Mouse (Mus musculus) monocyte, adult 5-6 weeks (primary cell): ENCODE measurements at regions not wholly inside any gene's neighbourhood (a gene's known extent, or its start where the extent isn't known, plus 50 kb on each side); places are given as distances from the start of the nearest gene placed in this dataset.
A peak's percentile ranks its signal among the peaks of the same experiment; 100 is the strongest.

ENCODE experiments used
- ATAC-seq: fragments of 153-309, 156-312 bp; replicated peaks from 2 replicates; pipeline ENCODE4 v1.8.0; 2017; ENCODE audit warnings: mild to moderate bottlenecking; ENCODE audit not compliant: low TSS enrichment, insufficient number of reproducible peaks, severe bottlenecking, poor library complexity, low FRiP score

GRCm38 (mm10) chr3:144137483-144137882 is 67.5 kb downstream of the Lmo4 start:
- ATAC-seq, result no peak

DNA sequence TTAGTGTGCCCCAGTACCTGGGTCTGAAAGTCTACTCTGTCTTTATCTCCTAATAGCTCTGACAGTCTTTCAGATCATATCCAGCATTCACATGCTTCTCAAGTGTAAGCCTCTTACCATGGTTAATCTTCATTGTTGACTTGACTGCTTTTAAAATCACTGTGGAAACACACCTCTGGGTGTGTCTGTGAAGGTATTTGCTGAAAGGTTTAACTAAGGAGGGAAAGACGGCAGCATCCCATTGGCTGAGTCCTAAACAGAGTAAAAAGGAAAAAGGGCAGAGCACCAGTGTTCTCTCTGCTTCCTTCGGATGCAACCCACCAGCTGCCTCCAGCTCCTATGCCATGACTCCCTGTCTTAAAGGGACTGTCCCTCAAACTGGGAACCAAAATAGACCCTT is 68.6 kb downstream of the Lmo4 start:
- no peak for ATAC-seq

GRCm38 (mm10) chr3:144135646-144136045 is 69.4 kb downstream of the Lmo4 start:
- ATAC-seq, result peak; percentile 70

GRCm38 (mm10) chr3:144128042-144128441 is 77.0 kb downstream of the Lmo4 start:
- no peak for ATAC-seq

DNA sequence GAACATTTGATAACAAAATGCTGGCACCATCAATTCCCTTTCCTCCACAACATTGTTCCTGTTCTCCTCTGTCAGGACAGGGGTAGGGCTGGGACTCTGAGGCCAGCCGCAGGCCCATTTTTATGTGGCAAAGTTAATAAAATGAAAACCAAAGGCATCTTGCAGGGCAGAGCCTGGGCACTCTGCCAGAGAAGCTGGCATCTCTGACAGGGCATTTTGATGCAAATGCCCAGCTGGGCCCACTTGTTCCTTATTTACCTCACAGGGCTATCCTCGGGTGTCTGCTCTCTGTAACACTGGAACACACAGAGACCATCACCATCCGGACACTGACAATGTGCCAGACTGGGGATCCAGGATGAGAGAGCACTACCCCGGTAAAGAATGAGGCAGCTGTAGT is 80.7 kb downstream of the Lmo4 start:
- no peak for ATAC-seq

GRCm38 (mm10) chr3:144123361-144124072 is 81.5 kb downstream of the Lmo4 start:
- no peak for ATAC-seq

GRCm38 (mm10) chr3:144119076-144119475 is 85.9 kb downstream of the Lmo4 start:
- no peak for ATAC-seq

GRCm38 (mm10) chr3:144113672-144114645 is 91.1 kb downstream of the Lmo4 start:
- ATAC-seq, result no peak

DNA sequence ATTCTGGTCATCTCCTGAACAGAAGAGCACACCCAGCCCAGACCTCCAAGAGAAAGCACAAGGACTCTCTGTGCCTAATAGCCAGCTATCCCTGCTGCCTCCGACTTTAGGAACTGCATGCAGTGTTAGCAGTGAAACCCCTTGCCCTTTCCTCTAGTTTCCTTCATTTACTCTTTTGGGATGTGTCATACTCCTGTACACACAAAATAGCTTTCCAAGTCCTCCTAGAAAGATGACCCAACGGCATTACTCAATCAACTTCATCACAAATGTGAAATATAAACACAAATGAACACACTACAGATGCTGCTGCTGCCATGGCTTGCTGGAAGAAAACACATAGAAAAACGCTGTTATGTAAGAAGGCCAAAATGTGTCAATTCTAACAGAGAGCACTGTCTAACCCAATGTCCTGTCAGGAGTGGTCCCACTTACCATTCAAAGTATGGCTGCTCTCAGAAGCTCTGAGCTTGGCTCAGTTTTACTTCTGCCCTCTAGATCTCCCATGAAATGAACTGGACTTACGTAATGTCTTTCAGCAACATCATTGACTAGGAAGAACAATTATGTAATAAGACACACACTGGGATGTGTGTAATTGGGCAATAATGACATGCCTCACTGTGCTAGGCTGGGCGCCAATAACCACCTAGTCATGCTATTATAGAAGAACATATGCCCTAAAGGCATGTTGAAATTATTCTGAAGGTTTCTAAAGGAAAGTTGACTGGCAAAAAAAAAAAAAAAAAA is 94.5 kb downstream of the Lmo4 start:
- ATAC-seq, result peak; percentile 87

DNA sequence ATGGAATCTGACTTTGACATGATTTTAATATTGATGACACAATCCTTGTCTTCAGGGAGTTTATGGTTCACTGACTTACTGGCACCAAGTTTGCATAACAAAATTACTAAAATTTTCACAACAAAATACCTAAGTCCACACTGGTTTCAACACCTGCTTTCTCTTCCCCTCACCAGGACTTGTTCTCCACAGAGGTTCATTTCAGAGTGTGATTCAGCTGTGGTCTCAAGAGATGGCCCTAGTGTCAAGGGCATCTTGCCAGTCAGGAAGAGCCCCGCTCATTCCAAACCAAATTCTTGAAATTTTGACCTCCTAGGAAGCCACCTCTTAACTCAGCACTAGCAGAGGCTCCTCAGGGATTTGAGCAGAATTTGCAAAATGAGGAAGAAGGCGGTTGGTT is 95.3 kb downstream of the Lmo4 start:
- no peak for ATAC-seq

- no peak for ATAC-seq
Measured at GRCm38 (mm10) chr3:144108310-144108709, 96.7 kb downstream of the Lmo4 start.

- no peak for ATAC-seq
Measured at GRCm38 (mm10) chr3:144107664-144108063, 97.4 kb downstream of the Lmo4 start.

GRCm38 (mm10) chr3:144104366-144104765 is 100.7 kb downstream of the Lmo4 start:
- ATAC-seq, result no peak

DNA sequence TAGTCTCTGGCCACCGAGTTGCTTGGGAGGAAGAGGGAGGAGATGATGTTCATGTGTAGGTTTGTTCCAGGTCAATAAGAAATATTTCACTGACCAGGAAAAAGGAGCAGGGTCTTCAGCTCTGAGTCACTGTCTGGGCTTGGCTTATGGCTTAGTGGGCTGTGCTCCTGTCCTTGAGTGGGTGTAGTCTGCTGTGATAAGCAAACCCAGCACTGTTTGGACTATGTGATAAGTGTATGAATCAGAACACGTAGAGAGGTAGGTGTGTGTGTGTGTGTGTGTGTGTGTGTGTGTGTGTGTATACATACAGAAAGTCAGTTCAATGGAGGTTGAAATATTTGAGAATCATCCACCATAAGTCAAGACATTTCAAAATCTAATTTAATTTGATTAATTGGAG is 105.6 kb downstream of the Lmo4 start:
- no peak for ATAC-seq

DNA sequence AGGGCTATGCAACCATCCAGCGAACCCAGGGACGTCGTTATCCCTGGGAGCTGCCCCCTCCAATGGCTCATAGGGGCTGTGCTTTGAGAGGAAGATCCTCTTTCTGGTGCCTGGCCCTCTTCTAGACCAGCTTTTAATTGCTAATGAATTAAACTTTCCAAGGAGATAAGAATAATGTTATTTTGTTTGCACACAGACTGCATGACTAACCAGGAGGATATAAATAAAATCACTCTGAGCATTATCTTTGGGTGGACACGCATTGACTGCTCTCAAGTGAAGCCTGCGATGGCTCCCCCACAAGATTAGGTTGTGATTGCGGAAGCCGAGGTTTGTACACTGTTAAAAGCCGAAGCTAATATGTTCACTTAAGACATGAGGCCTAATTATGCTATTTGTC is 106.3 kb downstream of the Lmo4 start:
- no peak for ATAC-seq

- ATAC-seq, result no peak
Measured at GRCm38 (mm10) chr3:144091231-144091630, 113.8 kb downstream of the Lmo4 start.

DNA sequence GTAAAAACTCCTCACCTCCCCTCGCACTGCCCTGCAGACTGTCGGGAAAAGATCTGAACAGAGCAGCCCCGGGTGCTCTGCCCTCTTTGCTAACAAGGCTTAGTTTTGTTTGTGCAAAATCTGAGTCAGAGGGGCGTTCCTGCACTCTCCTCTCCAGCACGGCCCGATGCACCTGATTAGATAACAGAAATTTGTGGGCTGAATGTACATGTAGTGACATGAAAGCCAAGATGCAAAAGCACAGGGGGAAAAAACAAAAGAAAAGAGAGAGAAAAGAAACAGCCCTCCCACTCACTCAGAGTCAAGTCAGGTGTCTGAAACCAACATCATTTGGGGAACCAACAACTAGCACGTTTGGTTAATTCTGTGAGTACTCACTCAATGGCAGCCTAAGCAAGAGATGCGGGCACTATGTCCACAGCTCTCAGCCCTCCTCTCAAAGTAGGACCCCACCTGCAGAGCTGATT is 115.2 kb downstream of the Lmo4 start:
- no peak for ATAC-seq

GRCm38 (mm10) chr3:144088261-144088884 is 116.6 kb downstream of the Lmo4 start:
- ATAC-seq, result no peak

DNA sequence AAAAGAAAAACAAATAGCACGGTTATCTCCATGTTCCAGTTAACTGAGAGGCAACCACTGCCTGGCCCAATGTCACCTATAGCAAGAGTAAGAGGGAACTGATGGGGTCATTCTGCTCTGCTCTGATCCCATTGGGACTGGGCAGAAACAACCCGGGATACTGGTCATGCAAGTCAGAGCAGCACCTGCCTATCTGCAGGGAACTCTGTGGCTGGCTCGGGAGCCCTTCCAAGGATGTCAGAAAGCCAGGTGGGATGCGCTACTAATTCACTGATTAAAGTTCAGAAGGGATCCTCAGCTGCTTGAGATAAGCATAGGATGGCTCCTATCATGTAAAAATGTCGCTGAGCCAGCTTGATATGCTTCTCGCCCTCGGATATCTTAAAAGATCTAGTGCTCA is 117.2 kb downstream of the Lmo4 start:
- ATAC-seq, result no peak
